Mouse (Mus musculus): ENCODE data around the gene 1700067K01Rik.
A peak's percentile ranks its signal among the peaks of the same experiment; 100 is the strongest.

Gene 1700067K01Rik

DNA sequence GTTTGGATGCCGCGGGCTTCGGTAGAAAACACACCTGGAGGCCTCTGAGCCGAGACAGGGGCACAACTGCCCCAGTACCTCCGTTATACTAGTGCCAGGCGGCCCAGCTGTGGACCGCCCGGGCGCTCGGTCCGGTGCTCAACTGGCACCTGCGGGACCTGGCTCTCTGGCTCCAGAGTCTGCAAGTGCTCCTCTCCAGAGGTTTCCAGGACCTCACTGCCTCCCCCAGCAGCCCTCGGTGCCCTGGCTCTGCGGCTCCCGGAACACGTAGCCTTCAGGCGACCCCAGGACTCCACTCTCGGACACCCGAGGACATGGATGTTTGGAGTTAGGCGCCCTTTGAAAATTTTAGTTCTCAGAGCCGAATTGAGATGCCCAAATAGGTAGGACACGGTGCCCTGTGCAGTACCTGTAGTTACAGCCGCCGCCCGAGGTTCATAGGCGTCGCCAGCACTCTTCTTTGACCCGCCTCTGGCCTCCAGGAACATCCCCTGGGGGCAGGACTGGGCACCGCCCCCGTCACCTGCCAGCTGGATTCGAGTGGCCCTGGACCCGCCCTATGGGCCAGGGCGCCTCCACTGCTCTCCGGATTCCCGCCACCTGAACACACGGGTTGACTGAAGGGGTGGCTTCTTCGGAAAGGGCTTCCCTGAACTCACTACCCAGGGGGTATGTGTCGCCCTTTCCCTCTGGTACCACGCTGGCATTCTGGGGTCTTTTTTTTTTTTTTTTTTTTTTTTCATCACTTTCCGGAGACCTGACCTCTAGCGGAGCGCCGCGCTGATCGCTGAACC lies 10.6 kb downstream of the 1700067K01Rik start, which contains the start of gene 2210011C24Rik:
Gene 2210011C24Rik, minus strand, starts transcription at position 467 of the 794 bp plus-strand sequence.
- no peak for DNase-seq (ENCODE audit: low read depth, low spot score)

DNA sequence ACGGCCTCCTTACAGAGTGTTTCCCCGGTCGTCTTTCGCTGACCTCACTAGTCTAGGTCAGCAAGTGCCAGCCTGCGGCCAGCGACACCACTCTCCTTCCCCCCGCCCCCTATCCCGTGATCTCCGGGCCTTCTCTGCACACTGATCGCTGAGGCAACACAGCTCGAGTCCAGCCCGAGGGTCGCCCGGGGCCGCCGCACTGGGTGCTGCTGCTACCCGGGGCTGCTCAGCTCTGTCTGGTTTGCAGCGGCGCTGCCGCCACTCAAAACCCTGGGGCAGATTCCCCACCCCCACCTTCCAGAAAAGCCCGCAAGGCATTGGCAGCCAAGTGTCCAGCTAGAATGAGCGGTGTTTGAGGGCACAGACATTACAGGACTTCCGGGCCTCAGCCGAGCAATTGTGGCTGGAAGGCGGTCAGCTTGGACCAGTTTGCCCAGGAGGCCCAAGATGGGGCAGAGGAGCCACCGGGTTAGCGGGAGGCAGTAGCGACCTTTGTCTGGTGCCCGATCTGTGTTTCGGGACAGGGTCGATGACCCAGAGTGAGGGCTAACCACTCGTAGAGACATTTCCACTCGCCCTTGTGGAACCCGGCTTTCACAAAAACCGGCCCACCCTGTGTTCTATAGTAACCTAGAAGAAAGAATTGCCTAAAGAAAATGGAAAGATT lies 11.3 kb downstream of the 1700067K01Rik start:
- no peak for DNase-seq (ENCODE audit: low read depth, low spot score)

DNA sequence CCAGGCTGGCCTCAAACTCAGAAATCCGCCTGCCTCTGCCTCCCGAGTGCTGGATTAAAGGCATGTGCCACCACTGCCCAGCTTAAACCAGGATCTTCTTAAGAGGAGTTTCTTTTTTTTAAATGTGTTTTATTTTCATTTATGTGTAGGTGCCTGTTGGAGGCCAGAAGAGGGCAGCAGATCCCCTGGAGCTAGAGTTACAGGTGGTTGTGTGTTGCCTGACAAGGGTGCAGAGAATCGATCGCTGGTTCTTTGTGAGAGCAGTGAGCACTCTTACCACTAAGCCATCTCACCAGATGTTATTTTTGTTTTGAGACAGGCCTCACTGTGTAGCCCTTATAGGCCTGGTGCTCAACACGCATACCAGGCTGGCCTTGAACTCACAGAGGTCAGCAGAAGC lies 14.5 kb downstream of the 1700067K01Rik start:
- no peak for DNase-seq (ENCODE audit: low read depth, low spot score)

DNA sequence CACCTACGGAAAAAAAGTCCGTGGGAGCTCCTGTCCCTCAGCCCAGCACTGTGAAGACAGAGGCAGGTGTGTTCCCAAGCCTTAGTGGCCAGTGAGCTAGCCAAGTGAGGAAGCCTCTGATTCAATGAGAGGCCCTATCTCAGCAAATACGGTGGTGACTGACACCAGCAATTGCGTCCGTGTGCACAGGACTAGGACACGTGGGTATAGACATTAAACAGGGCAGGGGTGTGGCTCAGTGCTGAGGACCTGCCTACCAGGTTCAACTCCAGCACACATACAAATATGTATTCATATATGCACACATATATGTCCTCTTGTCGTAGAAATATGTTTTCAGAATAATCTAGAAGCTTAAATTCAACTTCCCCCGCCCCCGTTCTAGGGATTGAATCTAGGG lies 18.4 kb downstream of the 1700067K01Rik start:
- DNase-seq (ENCODE audit: low read depth, low spot score) = no peak

DNA sequence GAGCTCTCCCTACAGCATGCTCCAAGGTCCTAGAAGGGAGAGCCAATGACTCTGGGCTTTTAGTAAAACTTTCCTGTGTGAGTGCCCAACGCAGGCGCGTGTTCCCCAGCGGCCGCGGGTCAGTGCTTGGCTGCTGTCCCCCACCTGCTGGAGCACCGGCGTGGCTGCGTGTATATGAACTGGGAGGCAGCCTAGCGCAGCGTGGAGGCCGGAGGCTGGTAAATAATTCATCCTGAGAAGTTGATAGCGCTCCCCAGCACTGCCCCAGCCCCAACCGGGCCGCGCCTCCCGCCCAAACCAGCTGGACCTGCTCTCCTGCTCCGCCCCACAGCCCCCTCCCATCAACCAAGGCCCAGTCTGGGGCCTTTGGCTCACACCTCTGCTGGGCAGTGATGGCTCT lies 19.8 kb downstream of the 1700067K01Rik start, which contains the start of gene Palm3:
Gene Palm3, plus strand, starts transcription at position 376 of the 400 bp plus-strand sequence.
- no peak for DNase-seq (ENCODE audit: low read depth, low spot score)

DNA sequence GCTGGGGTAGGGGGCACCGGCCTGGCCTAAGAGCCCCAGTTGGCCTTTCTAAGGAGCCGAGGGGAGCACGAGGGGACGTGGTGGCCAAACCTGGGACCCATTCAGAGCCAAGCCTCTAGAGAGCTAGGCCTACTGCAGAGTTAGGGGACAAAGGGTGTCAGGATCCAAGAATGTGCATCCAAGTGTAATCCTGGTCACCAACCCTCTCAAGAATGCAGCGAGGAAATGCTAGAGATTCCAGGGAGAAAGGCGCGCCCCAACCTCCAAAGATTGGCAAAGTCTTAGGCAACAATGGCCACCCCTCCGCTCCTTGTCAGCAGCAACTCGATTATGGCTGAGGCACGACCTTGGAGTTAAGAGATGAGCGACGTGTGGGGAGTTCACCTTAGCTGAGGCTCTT lies 20.3 kb downstream of the 1700067K01Rik start:
- DNase-seq (ENCODE audit: low read depth, low spot score) = no peak

DNA sequence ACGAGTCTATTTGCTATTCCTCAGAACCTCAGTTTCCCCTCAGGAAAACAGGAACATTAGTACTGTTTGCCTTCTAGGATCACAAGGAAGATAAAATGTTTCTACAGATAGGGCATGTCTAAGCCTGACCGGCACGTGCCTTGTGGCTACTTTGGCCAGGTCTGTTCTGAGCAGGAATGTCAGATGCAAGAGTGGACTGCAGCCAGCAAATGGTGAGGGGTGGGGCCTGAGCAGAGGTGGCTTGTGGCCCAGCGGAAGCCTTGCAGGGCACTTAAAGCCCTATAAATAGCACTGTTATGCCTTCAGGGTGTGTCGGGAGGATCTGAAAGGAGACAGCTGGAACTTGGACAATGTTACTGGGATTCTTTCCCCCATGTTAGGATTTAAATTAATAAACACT lies 21.8 kb downstream of the 1700067K01Rik start:
- DNase-seq (ENCODE audit: low read depth, low spot score) = no peak

DNA sequence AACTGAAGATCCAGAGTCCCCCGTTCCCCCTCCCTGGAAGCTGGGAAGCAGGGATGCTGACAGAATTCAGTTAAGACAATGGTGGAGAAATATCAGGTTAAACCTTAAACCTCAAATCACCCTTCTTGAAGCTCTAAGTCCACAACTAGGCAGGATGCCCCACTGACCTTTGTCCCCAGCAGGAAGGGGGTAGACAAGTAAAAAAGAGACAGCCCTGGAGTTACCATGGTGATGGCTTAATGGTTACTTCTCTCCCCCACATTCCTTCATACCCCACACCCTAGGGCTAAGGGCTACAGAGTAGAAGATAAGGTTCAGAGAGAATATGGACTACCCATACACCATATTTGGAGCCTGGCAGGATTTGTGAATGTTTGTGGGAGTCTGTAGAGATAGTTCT lies 22.3 kb downstream of the 1700067K01Rik start:
- DNase-seq (ENCODE audit: low read depth, low spot score) = no peak

DNA sequence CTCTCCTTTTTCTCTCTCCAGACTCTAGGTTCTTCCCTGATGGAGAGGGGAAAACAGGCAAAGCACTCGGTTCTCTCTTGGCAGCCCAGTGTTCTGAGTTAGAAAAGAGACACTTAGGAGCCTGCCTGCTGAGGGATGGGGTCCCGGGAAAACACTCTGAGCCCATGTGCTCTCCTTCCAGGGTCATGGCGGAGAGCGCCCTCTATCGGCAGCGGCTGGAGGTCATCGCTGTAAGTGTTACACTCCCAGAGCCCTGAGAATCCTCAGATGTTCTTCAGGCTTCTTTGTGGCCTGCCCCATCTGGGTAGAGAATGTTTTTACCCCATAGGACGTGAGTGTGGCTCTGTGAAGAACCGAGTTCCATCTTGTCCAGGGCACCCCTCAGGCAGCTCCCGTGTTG lies 22.9 kb downstream of the 1700067K01Rik start:
- DNase-seq (ENCODE audit: low read depth, low spot score) = no peak

DNA sequence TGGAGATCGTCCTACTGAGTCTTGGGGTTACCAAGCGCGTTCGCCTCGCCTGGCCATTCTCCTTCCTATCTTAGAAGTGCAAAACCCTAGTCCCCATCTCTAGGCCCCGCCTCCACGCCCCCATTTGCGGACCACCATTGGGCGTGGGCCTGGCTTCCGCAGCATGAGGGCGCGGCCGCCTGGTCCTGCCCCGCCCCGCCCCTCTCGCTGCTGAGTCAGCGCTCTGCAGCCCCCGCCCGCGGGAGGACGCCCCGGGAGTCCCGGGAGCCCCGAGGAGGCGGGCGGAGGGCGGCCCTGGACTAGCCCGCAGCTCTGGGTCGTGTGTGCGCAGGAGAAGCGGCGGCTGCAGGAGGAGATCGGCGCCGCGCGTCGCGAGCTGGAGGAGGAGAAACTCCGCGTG lies 24.6 kb downstream of the 1700067K01Rik start:
- DNase-seq (ENCODE audit: low read depth, low spot score) = no peak

DNA sequence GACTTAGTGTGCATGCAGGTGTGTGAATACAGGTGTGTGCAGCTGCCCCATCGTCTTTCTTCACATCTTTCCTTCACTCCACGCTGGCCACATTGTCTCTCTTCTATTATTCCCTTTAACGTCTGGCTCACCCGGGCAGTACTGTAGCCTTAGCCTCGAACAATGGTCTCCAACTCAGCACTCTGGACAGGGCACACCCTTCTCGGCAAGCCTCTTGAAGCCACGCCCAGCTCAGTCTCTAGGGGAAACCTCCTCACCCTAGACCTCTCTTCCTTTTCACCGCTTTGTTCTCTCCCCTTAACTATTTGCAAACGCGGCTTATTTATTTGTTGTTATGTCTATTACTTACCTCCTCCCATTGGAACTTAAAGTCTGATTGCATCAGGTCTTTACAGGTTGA lies 26.1 kb downstream of the 1700067K01Rik start:
- no peak for DNase-seq (ENCODE audit: low read depth, low spot score)

DNA sequence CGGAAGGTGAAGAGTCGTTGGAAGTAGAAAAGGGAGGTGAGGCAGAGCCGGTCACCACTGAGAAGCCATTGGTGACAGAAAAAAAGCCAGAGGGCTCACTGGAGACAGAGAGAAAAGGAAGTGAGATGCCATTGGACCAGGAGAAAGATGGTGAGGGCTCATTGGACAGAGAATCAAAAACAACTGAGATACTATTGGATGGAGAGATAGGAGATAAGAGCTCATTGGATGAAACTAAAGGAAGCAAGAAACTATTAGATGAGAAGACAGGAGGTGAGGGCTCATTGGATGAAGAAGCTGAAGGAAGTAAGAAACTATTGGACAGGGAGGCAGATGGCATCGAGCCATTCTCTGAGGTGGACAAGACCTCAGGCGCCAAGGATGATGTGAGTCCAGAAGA lies 28.0 kb downstream of the 1700067K01Rik start:
- DNase-seq (ENCODE audit: low read depth, low spot score) = no peak

DNA sequence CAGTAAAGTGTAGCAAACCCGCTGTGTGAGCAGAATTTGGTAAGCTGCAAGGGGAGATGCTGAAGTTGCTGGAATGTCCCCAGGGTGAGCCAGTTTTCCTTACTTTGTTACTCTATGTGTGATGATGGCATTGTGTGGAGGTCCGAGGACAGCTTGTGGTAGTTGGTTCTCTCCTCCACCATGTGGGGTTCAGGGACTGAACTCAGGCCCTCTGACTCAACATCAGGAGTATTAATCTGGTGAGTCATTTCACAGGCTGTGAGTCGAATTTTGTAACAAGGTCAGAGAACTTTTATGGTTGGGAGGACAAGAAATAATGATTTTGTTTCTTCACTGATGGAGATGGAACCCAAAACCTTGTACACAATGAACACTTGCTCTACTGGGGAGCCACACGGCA lies 31.5 kb downstream of the 1700067K01Rik start:
- DNase-seq (ENCODE audit: low read depth, low spot score) = no peak

DNA sequence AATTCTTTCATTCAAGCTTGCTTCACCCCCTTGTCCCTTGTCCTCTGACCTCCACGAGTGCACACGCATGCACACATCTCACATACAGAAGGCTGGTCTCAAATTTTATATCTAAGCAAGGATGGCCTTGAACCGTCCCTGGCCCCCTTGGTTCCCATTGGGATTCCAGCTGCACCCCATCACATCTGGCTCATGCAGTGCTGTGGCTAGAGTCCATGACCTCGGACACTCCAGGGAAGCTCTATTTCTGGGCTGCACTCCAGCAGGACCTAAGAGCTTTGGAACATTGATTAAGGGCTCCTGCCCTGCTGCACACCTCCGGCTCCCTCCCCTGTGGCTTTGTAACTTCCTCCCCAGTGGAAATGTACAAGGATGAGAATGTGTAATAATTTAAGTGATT lies 36.7 kb downstream of the 1700067K01Rik start:
- DNase-seq (ENCODE audit: low read depth, low spot score) = no peak

DNA sequence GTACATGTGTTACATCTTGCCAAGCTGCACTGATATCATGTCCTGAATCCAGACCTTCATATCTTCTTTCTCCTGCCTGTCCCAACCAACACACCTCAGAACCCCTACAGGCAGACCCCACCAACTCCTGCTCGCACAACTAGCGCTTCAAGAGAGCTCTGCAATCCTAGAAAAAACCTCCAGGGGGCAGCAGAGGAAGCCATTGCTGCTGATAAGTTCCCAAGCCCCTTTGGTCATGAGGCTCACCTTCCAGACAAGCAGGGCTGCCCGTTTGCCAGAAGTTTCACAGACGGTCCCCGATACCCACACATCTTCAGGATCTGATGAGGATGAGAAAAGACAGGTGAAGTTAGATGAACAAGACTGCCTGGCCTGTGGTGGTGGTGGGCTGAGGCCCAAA lies 37.7 kb downstream of the 1700067K01Rik start:
- peak; percentile 37 for DNase-seq (ENCODE audit: low read depth, low spot score)

DNA sequence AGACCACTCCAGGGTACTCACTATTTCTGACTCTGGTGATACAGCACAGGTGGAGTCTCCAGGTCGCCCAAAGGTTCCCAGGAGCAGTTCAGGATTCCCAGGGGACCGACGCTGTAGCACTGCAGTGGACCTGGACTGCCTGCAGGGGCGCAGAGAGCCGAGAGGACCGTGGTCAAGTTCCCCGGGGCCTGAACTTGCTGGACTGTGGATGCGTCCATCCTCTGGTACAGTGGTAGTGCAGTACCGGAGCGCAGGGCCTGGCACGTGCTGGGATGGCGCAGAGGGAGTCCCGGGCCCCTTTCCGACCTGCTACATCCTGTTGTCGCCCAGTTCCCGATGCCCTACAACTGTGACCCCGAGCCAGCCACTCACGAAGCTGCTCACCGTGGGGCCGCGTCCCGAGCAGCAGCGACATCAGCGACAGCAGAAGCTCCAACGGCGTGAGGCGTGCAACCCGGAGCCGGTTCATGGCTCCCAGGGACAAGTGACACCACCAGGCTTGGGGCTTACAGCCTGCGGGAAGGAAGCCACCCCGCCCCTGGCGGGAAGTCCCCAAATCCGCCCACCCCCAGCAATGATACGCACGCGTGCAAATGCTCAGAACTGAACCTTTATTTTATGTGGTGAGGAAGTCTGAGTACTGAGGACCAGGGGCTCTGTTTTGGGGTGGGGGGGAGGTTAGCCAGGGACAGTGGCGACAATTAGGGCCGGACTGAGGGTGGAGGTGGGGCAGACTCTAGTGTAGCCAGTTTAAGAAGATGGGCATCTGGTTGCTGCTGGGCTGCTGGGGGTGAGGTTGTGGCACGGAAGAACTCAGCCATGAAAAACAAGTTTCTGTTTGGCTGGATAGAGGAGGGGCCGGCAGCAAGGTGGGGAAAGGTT lies 41.0 kb downstream of the 1700067K01Rik start, which contains the start of gene Il27ra:
Gene Il27ra, minus strand, starts transcription at position 524 of the 882 bp plus-strand sequence.
- no peak for DNase-seq (ENCODE audit: low read depth, low spot score)

DNA sequence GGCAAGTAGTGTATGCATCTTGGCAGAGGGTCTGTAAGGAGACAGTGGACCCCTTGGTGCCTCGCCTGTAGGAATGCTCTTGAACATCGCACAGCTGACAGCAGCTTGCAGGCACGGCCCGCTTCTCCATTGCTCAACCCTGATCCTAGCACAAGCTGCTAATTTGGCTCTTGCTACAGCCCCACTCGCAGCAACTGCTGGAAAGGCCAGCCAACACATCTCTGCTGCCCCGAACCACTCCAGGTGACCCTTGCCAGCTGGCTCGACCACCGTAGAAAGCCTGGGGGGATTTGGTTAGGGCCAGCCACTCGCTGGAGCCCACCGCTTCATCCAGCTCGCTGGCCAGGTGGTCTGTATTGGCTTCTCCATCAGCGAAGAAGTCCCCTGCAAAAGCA lies 41.6 kb downstream of the 1700067K01Rik start:
- no peak for DNase-seq (ENCODE audit: low read depth, low spot score)

DNA sequence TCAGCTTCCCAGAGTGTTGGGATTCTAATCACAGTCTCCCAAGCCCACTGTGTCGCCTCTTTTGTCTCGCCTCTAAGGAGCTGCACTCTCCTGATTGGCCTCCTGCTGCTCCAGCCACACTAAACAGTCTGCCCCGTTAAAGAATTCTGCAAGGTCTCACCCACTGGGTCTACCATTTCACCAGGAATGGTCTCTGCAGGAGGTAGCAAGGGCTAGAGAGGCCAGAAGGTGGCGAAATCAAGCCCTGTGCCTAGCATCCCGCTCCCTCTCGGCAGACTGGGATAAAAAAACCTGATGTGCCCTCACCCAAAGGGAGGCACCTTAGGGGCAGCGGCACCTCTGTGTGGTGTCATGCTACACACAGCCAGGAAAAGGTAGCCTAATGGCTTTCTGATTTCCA lies 42.8 kb downstream of the 1700067K01Rik start:
- no peak for DNase-seq (ENCODE audit: low read depth, low spot score)

DNA sequence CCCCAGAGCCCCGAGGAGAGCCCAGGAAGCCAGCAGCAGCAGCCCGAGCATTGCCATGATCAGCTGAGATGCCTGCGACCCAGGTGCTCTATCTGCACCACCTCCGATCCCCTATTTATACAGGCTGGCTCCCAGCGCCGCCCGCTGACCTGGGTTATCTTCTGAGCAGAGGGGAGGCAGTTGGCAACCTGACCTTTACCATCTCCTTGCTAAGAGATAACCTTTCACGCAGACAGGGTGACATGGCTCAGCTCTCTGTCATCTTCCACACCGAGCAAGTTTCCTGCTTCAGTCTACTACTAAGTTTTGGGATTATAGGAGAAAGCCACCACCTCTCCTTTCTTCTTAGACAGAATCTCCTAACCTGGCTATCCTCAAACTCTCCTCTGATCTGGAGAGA lies 43.6 kb downstream of the 1700067K01Rik start, which contains the start of gene Rln3:
Gene Rln3, minus strand, starts transcription at position 101 of the 400 bp plus-strand sequence.
- DNase-seq (ENCODE audit: low read depth, low spot score) = no peak

DNA sequence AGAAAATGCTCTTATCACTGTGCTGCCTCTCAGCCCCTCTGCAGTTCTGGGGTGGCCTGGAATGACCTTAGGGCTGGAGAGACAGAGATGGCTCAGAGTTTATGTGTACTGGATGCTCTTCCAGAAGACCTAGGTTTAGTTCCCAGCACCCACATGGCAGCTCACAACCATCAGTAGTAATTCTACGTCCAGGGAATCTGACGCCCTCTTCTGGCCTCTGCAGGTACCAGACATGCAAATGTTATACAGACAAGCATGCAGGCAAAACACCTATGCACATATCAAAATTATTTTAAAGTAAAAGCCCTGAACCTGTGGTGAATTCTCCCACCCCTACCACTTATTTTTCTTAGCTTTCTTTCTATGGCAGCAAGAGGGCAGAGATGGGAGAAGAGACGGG lies 45.2 kb downstream of the 1700067K01Rik start:
- no peak for DNase-seq (ENCODE audit: low read depth, low spot score)

DNA sequence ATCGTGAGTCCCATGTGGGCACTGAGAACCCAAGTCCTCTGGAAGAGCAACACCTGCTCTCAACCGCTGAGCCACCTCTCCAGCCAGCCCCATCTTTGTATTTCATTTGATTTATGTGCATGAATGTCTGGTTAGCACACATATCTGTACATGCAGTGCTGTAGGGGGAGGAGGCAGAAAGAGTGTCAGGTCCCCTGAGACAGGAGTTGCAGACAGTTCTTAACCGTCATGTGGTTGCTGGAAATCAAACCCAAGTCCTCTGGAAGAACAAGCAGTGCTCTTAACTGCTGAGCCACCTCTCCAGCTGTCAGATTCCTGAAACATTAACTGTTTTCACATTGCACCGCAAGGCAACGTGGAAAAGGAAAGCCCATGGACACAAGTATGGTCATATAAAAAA lies 46.9 kb downstream of the 1700067K01Rik start:
- no peak for DNase-seq (ENCODE audit: low read depth, low spot score)

DNA sequence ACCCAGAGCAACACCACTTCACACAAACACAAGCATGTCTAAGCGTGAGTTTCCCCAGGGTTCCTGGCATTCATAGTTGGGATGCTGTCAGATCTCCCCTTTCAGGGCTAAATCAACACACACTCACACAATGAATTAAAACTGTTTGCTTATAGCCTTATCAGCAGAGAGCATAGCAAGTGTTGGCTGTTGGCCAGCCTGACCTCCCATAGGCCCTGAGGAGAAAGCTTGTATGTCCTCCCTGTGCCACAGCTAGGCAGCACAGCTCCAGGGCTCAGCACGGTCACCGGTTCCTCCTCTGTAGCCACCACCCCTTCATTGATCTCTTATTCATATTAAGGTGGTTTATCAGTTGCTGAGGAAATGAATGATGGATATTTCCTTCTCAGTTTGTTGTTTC lies 51.4 kb downstream of the 1700067K01Rik start:
- DNase-seq (ENCODE audit: low read depth, low spot score) = no peak

Measured in retina, adult 2 months (tissue).